Mouse (Mus musculus): ENCODE measurements at regions not wholly inside any gene's neighbourhood (a gene's known extent, or its start where the extent isn't known, plus 50 kb on each side); places are given as distances from the start of the nearest gene placed in this dataset.

DNA sequence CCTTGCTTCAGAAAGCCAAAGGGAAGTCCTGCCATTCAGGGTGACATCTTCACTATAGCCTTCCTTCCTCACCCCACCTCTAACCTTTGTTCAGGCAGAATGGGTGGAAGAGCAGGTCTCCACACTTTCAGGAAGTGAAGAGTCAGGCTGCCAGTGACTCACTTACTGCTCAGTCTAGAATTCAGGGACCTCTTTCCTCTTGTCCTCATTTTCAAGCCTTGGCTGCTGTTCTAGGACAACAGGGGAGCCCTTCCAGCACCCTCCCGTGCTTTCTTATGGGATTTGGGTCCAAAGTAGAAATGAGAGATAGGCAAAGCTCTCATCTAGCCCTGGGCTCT, 51.5 kb upstream of the Rnf24 start:
- TF ChIP-seq POLR2A (IDR thresholded peaks at IDR 0.05; ENCODE audit: low read depth, low read length) (no peak), BHLHE40 (IDR thresholded peaks at IDR 0.05; ENCODE audit: low read depth, low read length) (no peak)

Measured in CH12.LX (cell line).